Mouse (Mus musculus): ENCODE data around the gene Txndc15.

Gene Txndc15

GRCm38 (mm10) chr13:55730716-55731115, 16.3 kb downstream of the Txndc15 start:
- DNase-seq (ENCODE audit: low read depth, low spot score): no peak

DNA sequence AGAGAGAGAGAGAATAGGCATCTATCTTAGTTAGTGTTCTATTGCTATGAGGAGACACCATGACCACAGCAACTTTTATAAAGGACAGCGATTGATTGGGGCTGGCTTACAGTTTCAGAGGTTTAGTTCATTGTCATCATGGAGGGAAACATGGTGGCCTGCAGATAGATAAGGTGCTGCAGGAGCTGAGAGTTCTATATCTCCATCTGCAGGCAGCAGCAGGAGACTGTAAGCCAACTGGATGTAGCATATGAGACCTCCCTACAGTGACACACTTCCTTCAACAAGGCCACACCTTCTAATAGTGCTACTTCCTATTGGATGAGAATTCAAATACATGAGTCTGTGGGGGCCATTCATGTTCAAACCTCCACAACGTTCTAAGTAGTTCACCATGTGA, 17.7 kb downstream of the Txndc15 start:
- no peak for DNase-seq (ENCODE audit: low read depth, low spot score)

GRCm38 (mm10) chr13:55733628-55734502, 19.4 kb downstream of the Txndc15 start:
- no peak for DNase-seq (ENCODE audit: low read depth, low spot score)

DNA sequence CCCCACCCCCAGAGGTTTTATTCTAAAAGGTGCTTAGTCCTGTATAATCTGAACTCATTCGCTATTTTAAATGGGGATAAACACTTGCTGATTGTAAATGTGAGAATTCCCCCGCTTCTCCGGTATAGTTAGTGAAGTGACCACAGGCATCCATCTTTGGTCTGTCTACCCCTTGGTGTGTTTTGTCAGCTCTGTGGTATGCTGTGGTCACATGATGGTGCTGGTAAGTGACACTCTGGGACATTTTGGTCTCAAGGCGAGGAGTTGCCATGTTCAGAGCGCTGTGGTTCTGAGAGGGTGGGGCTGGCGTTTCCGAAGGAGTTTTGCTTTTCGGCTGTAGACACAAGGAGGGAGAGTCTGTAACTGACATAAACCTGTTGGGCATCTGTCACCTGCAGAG, 23.4 kb downstream of the Txndc15 start:
- no peak for DNase-seq (ENCODE audit: low read depth, low spot score)

- no peak for DNase-seq (ENCODE audit: low read depth, low spot score)
These were observed 27.9 kb downstream of the Txndc15 start for GRCm38 (mm10) chr13:55742306-55742705.

GRCm38 (mm10) chr13:55754380-55754779, 39.9 kb downstream of the Txndc15 start:
- no peak for DNase-seq (ENCODE audit: low read depth, low spot score)

- DNase-seq (ENCODE audit: low read depth, low spot score): no peak
These were observed 42.3 kb downstream of the Txndc15 start for GRCm38 (mm10) chr13:55756789-55757188.

GRCm38 (mm10) chr13:55757645-55758044, 43.2 kb downstream of the Txndc15 start:
- DNase-seq (ENCODE audit: low read depth, low spot score): no peak

DNA sequence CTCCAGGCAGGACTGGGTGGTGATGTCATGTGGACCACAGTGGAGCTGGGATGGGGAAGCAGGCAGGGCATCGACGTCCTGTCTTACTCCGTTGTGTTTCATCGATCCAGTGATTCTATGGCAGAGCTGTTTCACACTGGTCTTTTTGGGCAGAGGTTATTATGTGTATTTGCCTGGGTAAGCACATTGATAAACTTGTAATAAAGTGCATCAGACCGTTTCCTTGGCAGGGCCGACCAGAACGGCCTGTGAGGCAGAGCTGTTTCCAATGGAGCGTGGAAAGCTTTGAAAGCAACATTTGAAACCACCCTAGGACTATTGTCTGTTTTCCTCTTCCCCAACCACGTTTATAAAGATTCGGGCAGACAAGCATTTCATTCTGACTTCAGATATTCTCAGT, 46.1 kb downstream of the Txndc15 start:
- DNase-seq (ENCODE audit: low read depth, low spot score): no peak

DNA sequence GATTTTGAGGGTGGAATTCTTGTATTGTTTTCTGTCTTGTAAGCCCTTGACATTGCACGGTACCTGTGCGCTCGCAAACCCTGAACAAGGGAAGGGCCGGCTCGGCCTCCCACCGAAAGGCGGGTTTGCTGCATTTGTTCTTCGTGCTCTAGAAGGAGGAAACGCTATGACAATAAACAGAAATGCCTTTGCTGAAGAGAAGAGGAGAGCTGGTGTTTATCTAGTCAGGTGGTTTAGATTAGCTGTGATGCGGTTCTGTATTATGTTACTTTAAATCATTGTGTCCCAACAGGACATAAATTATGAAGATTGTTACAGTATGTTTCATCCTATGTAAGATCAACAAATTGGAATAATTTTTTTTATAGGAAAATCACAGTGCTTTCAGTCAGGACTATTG, 47.0 kb downstream of the Txndc15 start:
- DNase-seq (ENCODE audit: low read depth, low spot score): no peak

DNA sequence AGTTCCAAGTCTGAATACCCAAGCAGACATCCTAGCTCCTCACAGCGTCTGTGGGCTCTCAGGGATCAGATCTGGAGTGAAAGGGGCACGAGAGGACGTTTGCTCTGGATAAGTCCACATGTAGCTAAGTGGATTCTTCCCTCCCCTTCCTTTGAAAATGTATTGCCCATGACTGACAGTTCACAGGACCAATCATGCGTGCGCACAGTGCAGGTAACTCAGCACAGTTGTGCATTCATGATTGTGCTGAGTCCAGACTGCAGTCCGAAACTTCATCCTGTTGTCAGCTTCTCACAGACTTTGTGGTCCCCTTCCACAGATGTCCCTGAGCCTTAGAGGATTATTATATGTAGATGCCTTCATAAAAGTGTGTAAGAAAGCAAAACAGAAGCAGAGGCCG, 59.9 kb downstream of the Txndc15 start:
- no peak for DNase-seq (ENCODE audit: low read depth, low spot score)

- DNase-seq (ENCODE audit: low read depth, low spot score): no peak
These were observed 60.6 kb downstream of the Txndc15 start for GRCm38 (mm10) chr13:55775056-55775455.

Measured in brain, embryonic 18.5 days (tissue).